Mouse (Mus musculus) neutrophil, adult 5-6 weeks (primary cell): ENCODE measurements around the gene Rbm3. TPM values are rescaled to one million over a fixed set of nuclear protein-coding genes. Genes with fewer than 3 reads are reported as not detected.
"Not testable (repeated sequence)": the region's sequence is repeated elsewhere in the genome, so short reads cannot be mapped to it uniquely, and the experiment has no call there.

Experiments
- ATAC-seq: fragments of 151-379, 151-347 bp; 2 replicates; pipeline ENCODE4 v1.8.0; 2017; ENCODE audit warnings: mild to moderate bottlenecking, moderate TSS enrichment; ENCODE audit not compliant: insufficient number of reproducible peaks, poor library complexity, low FRiP score, severe bottlenecking; ENCODE audit errors: extremely low read depth
- total RNA-seq: library from RNA; stranded (forward); fragments of 200-1000 nt; gene quantifications from 2 replicates; pipeline ENCODE4 v1.2.3, GENCODE M21; 2017

Rbm3 gene
- total RNA-seq, 1 experiment from 2014 or later = 446 TPM

- ATAC-seq = peak; percentile 87
These were observed 13.4 kb downstream of the Rbm3 start, which contains the start of gene Wdr13 for GRCm38 (mm10) chrX:8132017-8132976. Gene Wdr13, minus strand, starts transcription at chrX:8132892.

GRCm38 (mm10) chrX:8131393-8131792, 14.3 kb downstream of the Rbm3 start:
- ATAC-seq = no peak

- ATAC-seq = no peak
These were observed 20.4 kb downstream of the Rbm3 start for GRCm38 (mm10) chrX:8125235-8125634.

GRCm38 (mm10) chrX:8123821-8124470, 21.7 kb downstream of the Rbm3 start:
- no peak for ATAC-seq

GRCm38 (mm10) chrX:8117264-8117663, 28.4 kb downstream of the Rbm3 start:
- no peak for ATAC-seq

GRCm38 (mm10) chrX:8115275-8115674, 30.4 kb downstream of the Rbm3 start:
- ATAC-seq = no peak

- no peak for ATAC-seq
These were observed 40.7 kb downstream of the Rbm3 start for GRCm38 (mm10) chrX:8105019-8105418.

- no peak for ATAC-seq
These were observed 43.4 kb downstream of the Rbm3 start for GRCm38 (mm10) chrX:8102213-8102668.

- no peak for ATAC-seq
These were observed 44.7 kb downstream of the Rbm3 start for GRCm38 (mm10) chrX:8101017-8101416.

GRCm38 (mm10) chrX:8099435-8099834, 46.2 kb downstream of the Rbm3 start:
- no peak for ATAC-seq

GRCm38 (mm10) chrX:8096787-8097242, 48.9 kb downstream of the Rbm3 start:
- peak; percentile 99 for ATAC-seq

GRCm38 (mm10) chrX:8096068-8096786, 49.5 kb downstream of the Rbm3 start:
- ATAC-seq = peak; percentile 59

GRCm38 (mm10) chrX:8095546-8095945, 50.1 kb downstream of the Rbm3 start:
- no peak for ATAC-seq

GRCm38 (mm10) chrX:8090954-8091347, 54.7 kb downstream of the Rbm3 start:
- not testable (repeated sequence) for ATAC-seq

GRCm38 (mm10) chrX:8090346-8090953, 55.2 kb downstream of the Rbm3 start, which contains the start of gene Was:
Gene Was, minus strand, starts transcription at chrX:8090498.
- peak; percentile 96 for ATAC-seq

GRCm38 (mm10) chrX:8089746-8090145, 55.9 kb downstream of the Rbm3 start:
- ATAC-seq = no peak
